Mouse (Mus musculus) intestine, postnatal 0 days (tissue): ENCODE measurements around the gene Tom1l2. TPM values are rescaled to one million over a fixed set of nuclear protein-coding genes. Genes with fewer than 3 reads are reported as not detected.

ENCODE experiments used
- ATAC-seq: fragments of 200-750 bp; cut with Nextera tagmentation; 2 replicates; pipeline ENCODE4 v1.8.0; 2017; ENCODE audit warnings: mild to moderate bottlenecking, moderate TSS enrichment, moderate library complexity
- H3K27ac ChIP-seq: fragments of 300-500 bp; sonication (generic); 2 replicates; pipeline ENCODE4 v1.5.1; 2014; ENCODE audit warnings: mild to moderate bottlenecking, low read depth, low read length, moderate library complexity
- H3K27me3 ChIP-seq: fragments of 300-500 bp; sonication (generic); replicated peaks from 2 replicates; pipeline ENCODE4 v1.6.1; 2014; ENCODE audit warnings: low read length, mixed read lengths; ENCODE audit not compliant: control insufficient read depth, insufficient read depth
- H3K36me3 ChIP-seq: fragments of 300-500 bp; sonication (generic); 2 replicates; pipeline ENCODE4 v1.6.1; 2014; ENCODE audit warnings: mild to moderate bottlenecking, moderate library complexity; ENCODE audit not compliant: control insufficient read depth, insufficient read depth
- H3K4me1 ChIP-seq: fragments of 300-500 bp; sonication (generic); replicated peaks from 2 replicates; pipeline ENCODE4 v1.6.1; 2014; ENCODE audit warnings: antibody characterized with exemption, low read length, mixed read lengths; ENCODE audit not compliant: control insufficient read depth, insufficient read depth
- H3K4me2 ChIP-seq: fragments of 300-500 bp; sonication (generic); replicated peaks from 2 replicates; pipeline ENCODE4 v1.6.1; 2014; ENCODE audit warnings: low read depth, mild to moderate bottlenecking, moderate library complexity
- H3K4me3 ChIP-seq: fragments of 300-500 bp; sonication (generic); 2 replicates; pipeline ENCODE4 v1.5.1; 2014; ENCODE audit warnings: low read depth, low read length
- H3K9ac ChIP-seq: fragments of 300-500 bp; sonication (generic); 2 replicates; pipeline ENCODE4 v1.6.1; 2014; ENCODE audit warnings: mild to moderate bottlenecking, low read depth, low read length
- H3K9me3 ChIP-seq: fragments of 300-500 bp; sonication (generic); 2 replicates; pipeline ENCODE4 v1.6.1; 2016; ENCODE audit warnings: mixed run types; ENCODE audit not compliant: control insufficient read depth
- CTCF ChIP-seq: sonication (generic); IDR thresholded peaks from 2 replicates; pipeline ENCODE4 v1.5.1; 2016; ENCODE audit warnings: low read depth, mild to moderate bottlenecking, control low read depth, antibody characterized with exemption, moderate library complexity
- WGBS: fragments of 180-500 bp; shearing (Covaris S2); extraction: QIAGEN DNeasy Blood & Tissue Kit; methylation state at CpG from one replicate; pipeline ENCODE4 v1.1.7; 2014; 5-methylcytosine and 5-hydroxymethylcytosine counted together
- polyA plus RNA-seq: library from polyadenylated mRNA; unstranded; fragments of >200 nt; fragmentation: Nextera tagmentation; extraction: Ambion mirVana; gene quantifications from 2 replicates; pipeline ENCODE4 v1.2.1, GENCODE M21; 2015

Gene Tom1l2
- polyA plus RNA-seq, 1 experiment from 2014 or later, result 29.6 TPM

DNA sequence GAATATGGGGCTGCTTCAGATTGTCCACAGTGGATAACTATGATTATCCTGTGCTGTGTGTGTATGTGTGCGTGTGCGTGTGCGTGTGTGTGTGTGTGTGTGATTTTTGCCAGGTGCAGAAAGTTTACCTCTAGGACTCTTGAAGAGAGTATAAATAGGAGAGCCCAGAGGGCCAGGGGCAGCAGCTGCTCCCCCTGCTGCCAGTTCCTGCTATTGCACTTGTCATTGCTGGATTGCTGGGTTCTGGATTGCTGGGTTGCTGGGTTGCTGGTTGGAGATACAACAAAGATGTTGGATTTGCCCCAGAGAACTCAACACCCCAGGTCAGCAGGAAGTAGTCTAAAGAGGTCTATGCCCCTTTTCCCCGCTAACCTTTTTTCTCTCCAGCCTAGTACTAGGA, 14.4 kb downstream of the Tom1l2 start:
- TF ChIP-seq CTCF, result peak; percentile 74
- Histone ChIP-seq H3K4me3 (no peak overlapping the region), H3K9ac (no peak overlapping the region), H3K36me3 (peaks cover 3% of the 10 kb centered on the region; the same call in 1 of the 2 replicates), H3K9me3 (no peaks in the 10 kb centered on the region), H3K27me3 (no peaks in the 10 kb centered on the region), H3K4me2 (no peak overlapping the region), H3K27ac (no peak overlapping the region), H3K4me1 (no peaks in the 10 kb centered on the region)
- 80% methylated on average over 4 of the region's 4 CpGs for WGBS
- ATAC-seq, result no peak

DNA sequence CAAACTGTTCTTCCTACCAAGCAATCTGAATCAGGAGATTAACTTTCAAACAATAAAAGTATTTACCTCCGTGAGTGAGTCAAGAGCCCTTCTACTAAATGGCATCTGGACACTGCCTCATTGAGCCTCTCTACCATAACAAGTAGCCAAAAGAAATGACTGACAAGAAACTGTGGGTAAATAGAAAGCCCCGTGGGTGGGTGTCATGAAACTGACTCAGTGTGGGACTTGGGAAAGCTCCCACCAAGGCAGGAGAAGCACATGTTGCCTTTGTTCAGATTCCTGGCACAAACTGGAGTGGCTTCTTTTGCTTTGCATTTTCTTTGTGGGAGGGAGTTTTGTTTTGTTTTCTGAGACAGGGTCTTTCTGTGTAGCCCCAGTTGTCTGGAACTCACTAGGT, 16.9 kb downstream of the Tom1l2 start:
- WGBS, result 73% methylated on average over 2 of the region's 2 CpGs
- Histone ChIP-seq H3K4me2 (no peak overlapping the region), H3K9ac (no peak overlapping the region), H3K4me1 (no peaks in the 10 kb centered on the region), H3K27me3 (no peaks in the 10 kb centered on the region), H3K4me3 (no peak overlapping the region), H3K36me3 (peaks cover 3% of the 10 kb centered on the region; the same call in 1 of the 2 replicates), H3K9me3 (no peaks in the 10 kb centered on the region), H3K27ac (no peak overlapping the region; the same call in 1 of the 2 replicates)
- TF ChIP-seq CTCF, result no peak
- no peak for ATAC-seq

DNA sequence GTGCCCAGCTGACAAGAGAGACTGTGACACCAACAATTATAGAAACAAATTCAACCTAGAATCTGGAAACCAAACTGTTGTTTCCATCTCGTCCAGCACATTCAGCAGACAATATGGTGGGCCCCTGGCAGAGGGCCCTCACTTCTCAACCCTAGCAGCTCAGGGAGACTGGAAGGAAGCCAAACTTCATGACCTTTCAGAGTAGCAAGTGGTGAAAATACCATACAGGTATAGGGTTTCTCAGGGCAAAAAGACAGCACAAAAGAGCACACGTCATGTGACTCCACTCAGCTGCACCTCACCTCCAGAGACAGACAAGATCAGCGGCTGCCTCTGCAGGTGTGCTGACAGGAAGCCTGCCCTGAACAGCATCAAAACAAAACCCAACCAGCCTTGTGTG, 18.6 kb downstream of the Tom1l2 start:
- Histone ChIP-seq H3K27ac (no peak overlapping the region), H3K4me1 (no peaks in the 10 kb centered on the region), H3K36me3 (peaks cover 3% of the 10 kb centered on the region; the same call in 1 of the 2 replicates), H3K9ac (no peak overlapping the region), H3K27me3 (no peaks in the 10 kb centered on the region), H3K4me2 (no peak overlapping the region), H3K9me3 (no peaks in the 10 kb centered on the region), H3K4me3 (no peak overlapping the region)
- ATAC-seq, result no peak
- WGBS, result 63% methylated on average over 3 of the region's 3 CpGs
- no peak for TF ChIP-seq CTCF

DNA sequence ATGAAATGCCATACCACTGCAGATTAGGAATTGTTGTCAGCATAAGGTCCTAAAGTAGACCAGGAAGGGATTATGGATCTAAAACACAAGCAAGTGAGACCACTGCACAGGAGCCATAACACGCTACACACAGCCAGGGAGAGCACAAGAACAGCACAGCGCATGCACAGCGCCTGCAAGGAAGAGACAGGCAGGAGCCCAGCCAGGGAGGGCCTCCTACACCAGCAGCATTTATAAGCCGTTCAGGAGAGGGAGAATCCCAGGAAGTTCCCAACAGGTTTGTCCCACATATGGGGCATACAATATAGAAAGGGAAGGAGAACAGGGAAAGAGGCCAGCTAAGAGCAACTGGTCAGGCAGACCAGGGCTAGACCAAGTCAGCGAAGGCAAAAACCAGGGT, 19.2 kb downstream of the Tom1l2 start:
- Histone ChIP-seq H3K4me1 (no peaks in the 10 kb centered on the region), H3K9me3 (no peaks in the 10 kb centered on the region), H3K4me2 (no peak overlapping the region), H3K27ac (no peak overlapping the region), H3K4me3 (no peak overlapping the region), H3K36me3 (peaks cover 6% of the 10 kb centered on the region; the same call in 1 of the 2 replicates), H3K9ac (no peak overlapping the region), H3K27me3 (no peaks in the 10 kb centered on the region)
- 74% methylated on average over 5 of the region's 5 CpGs for WGBS
- ATAC-seq, result no peak
- TF ChIP-seq CTCF, result no peak

DNA sequence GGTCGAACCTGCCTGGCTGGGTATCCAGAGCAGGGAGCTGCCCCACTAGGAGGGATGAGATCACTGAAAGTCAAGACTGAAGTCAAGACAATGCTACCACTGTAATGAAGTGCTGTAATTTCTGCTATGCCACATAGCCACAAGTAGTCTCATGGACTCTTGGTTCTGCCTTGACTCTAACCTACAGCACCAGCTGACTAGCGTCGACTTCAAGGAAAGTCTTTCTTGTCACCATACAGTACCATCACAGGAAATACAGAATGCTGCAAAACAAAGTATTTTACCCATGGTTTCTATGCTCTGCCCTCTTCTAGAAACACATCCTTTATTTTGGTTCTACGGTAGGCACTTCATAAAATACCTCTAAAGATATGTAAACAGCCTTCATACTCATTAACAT, 22.2 kb downstream of the Tom1l2 start:
- WGBS, result 73% methylated on average over 4 of the region's 4 CpGs
- no peak overlapping the region for H3K27ac ChIP-seq
- no peak overlapping the region for H3K4me3 ChIP-seq
- H3K27me3 ChIP-seq, result no peaks in the 10 kb centered on the region
- H3K4me2 ChIP-seq, result no peak overlapping the region
- no peak for ATAC-seq
- no peaks in the 10 kb centered on the region for H3K9me3 ChIP-seq
- no peak for TF ChIP-seq CTCF
- H3K4me1 ChIP-seq, result no peaks in the 10 kb centered on the region
- H3K9ac ChIP-seq, result no peak overlapping the region
- 0 out of 2 replicates have a peak, but pooled peaks cover 3% of the 10 kb centered on the region for H3K36me3 ChIP-seq

DNA sequence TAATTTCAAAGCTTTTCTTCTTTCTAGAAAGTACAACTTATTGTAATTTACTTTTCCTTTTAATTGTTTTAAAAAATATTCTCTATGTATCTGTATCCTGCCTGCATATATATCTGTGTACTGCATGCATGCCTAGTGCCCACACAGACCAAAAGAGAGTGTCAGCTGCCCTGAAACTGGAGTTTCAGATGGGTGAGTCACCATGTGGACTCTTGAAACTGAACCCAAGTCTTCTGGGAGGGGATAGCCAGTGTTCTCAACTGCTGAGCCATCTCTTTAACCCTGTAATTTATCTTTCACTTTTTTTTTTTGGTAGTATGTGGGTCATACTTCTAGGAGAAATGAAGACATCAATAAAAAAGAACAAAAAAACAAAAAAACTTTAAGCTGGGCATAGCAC, 29.0 kb downstream of the Tom1l2 start:
- no peak overlapping the region for H3K27ac ChIP-seq
- H3K9ac ChIP-seq, result no peak overlapping the region
- H3K4me1 ChIP-seq, result no peaks in the 10 kb centered on the region
- no peaks in the 10 kb centered on the region for H3K9me3 ChIP-seq
- no peak for ATAC-seq
- no peaks in the 10 kb centered on the region for H3K27me3 ChIP-seq
- peaks cover 5% of the 10 kb centered on the region; the same call in 1 of the 2 replicates for H3K36me3 ChIP-seq
- H3K4me3 ChIP-seq, result no peak overlapping the region
- no peak for TF ChIP-seq CTCF
- no peak overlapping the region for H3K4me2 ChIP-seq

DNA sequence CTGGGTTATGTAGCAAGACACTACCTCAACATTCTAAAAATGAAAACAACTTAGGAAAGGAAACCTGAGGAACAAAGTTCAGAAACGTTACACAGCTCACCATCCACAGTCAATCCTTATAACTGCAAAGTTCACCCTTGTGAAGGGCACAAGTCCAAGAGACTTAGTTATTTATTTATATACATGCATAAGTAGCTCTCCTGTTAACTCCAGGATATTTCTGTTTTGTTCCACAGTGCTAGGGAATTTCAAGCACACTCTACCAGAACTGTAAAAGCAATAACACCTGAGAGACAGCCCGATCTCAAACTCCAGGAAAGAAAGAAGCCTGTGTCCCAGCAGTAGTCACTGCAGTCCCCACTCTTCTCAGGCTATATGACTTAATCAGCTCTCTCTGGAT, 31.3 kb downstream of the Tom1l2 start:
- H3K9ac ChIP-seq, result no peak overlapping the region
- H3K36me3 ChIP-seq, result peaks cover 4% of the 10 kb centered on the region; the same call in 1 of the 2 replicates
- TF ChIP-seq CTCF, result no peak
- H3K4me1 ChIP-seq, result no peaks in the 10 kb centered on the region
- no peaks in the 10 kb centered on the region for H3K9me3 ChIP-seq
- H3K27me3 ChIP-seq, result no peaks in the 10 kb centered on the region
- ATAC-seq, result no peak; the same call in 1 of the 2 replicates
- peak overlapping the region; percentile 55 for H3K27ac ChIP-seq
- H3K4me3 ChIP-seq, result no peak overlapping the region
- H3K4me2 ChIP-seq, result no peak overlapping the region
- WGBS, result 28% methylated on average over 2 of the region's 2 CpGs
